Mouse (Mus musculus): ENCODE data around the gene Lrrc8a. TPM values are rescaled to one million over a fixed set of nuclear protein-coding genes. Genes with fewer than 3 reads are reported as not detected.

Gene Lrrc8a
- polyA plus RNA-seq, 1 experiment = 28.4 TPM

DNA sequence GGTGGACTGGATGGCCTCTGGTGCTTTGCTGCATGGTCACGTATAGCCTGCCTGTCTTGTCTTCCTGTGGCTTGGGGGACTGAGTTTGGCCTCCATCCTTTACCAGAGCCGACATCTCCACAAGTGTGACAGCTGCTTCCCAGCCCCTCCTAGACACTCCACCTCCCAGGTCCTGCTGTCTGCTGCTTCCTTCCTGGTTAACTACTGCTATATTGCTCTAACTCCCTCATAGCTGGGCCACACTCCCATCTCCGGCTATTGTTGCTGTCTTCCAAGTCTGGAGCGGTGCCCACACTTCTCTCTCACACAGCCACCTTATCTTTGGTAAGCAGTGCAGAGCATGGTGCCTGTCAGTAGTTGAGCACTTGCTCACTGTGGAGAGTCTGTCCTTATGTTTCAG is 2.3 kb downstream of the Lrrc8a start:
- no peak for DNase-seq (ENCODE audit: low read depth)

DNA sequence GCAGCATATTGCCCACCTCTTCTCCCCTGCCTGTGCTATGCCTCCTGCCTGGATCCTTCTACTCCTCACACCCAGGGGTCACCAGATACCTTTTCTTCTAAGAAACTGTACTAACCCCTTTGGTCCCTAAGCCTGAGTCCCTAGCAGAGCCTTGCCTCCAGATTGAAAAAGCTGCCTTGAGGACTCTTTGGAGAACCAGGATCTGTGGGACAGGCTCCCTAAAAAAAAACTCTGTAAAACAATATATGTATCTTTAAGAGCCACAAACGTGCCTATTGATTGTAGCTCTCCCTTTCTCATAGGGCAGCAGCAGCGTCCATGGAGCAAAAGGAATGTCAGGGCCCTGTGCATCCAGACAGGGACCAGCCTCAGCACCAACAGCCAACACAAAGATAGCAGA is 2.8 kb downstream of the Lrrc8a start, which contains the start of gene Gm28035:
Gene Gm28035, plus strand, starts transcription at position 301 of the 400 bp plus-strand sequence.
- DNase-seq (ENCODE audit: low read depth) = no peak

DNA sequence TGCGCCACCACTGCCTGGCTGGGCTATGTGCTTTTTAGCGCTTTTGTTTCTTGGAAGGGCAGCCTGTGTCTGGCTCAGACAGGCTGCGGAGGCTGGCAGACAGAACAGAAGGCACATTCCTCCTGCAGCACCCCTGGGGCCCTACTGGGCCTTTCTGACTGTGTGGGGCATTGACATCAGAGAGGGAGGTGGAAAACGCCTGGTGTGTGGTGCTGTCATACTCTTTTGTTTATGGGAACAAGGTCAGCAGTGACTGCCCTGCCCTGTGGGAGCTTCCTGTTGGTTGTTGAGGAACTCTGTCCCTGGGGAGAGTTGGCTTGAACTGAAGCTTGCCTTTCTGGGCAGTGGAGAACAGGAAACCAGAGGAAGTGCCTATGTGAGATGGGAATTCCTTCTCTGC is 5.0 kb downstream of the Lrrc8a start:
- no peak for DNase-seq (ENCODE audit: low read depth)

DNA sequence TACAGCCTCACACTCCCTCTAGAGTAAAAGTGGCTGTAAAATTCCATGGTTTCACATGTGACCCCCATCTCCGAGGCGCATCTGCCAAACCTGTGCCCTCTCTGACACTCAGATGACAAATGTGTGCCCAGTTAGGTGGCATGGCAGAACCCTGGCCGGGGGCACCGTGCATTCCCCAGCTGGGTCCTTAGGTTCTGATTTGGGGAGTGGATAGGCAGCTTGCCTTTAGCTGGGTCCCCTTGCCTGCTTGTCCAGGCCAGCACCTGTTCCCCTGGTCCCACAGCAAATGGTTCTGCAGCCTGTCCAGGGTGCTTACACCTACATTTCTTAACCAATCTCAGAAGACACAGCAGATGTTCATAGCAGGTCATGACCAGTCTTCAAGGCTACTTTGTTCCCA is 5.9 kb downstream of the Lrrc8a start:
- no peak for DNase-seq (ENCODE audit: low read depth)

DNA sequence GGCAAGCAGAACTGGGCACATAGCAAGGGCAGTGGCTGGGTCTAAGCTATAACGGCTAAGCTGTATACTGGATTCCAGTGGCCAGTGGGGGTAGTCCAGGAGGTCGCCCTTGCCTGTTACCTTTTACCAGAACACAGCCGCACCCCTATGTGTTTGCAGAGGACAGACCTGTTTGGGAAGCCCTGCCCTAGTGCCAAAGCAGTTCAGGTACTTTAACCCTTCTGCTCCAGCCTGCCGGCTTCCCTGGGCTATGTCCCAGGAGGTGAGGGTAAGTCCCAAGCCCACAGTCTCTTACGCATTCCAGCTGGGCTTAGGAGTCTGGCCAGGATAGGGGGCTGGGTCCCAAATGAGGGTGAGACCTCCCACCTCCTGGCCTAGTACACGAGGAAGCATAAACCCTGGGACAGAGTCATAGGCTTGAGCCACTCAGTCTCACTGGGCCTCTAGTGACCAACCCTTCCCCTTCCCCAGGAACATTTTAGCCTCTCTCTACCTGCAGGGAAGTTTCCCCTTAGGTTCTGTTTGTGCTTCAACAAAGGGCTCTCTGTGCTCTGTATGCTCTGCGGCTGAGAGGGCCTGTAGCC is 7.2 kb downstream of the Lrrc8a start:
- DNase-seq (ENCODE audit: low read depth) = no peak

DNA sequence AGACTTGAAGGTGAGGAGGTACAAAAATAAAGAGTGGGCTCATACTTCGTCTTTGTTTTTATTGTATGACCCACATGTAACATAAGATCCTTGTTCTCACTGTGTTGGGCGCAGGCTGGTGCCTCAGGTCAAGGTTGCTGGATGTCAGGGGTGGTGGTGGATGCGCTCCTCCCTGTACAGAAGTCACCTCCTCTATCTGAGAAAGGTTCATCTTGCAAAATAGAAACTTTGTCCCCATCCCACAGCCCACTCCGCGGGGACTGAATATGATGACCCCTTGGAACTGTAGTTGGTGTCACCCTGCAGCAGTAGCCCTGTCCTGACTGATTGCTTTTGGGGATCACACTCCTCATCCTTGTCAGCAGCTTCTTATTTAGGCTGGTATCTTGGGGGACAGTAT is 9.5 kb downstream of the Lrrc8a start:
- no peak for DNase-seq (ENCODE audit: low read depth)

DNA sequence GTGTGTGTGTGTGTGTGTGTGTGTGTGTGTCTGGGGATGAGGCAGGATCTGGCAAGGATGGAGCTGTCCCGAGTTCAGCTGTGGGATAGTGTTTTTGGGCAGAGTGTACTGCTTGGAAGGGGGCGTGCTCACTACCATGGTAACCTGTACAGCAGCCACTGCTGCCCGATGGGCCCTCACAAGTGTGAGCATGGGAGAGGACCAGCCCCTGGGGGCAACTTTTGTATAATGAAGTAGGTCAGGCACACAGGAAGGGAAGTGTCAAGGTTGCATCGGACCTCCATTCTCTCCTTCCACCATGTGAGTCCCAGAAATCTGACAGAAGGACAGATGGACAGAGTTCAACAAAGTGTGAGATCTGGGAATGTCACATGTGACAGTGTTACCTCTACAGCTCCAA is 10.2 kb downstream of the Lrrc8a start:
- DNase-seq (ENCODE audit: low read depth) = no peak

DNA sequence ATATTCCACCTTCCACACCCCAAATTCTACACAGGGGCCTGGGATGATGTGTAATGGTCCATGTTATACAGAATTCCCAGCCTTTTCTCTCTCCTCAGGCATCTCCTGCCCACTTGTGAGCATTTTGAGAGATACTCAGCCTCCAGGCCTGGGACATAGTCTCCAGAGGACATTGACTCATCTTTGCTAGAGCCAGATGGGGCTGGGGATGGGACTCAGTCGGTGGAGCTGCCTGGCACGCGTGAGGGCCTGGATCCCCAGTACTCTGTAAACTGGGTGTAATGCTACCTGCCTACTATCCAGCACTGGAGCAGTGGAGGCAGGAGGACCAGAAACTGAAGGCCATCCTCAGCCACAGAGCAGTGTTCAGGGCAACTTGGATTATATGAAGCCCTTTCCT is 11.7 kb downstream of the Lrrc8a start:
- no peak for DNase-seq (ENCODE audit: low read depth)

DNA sequence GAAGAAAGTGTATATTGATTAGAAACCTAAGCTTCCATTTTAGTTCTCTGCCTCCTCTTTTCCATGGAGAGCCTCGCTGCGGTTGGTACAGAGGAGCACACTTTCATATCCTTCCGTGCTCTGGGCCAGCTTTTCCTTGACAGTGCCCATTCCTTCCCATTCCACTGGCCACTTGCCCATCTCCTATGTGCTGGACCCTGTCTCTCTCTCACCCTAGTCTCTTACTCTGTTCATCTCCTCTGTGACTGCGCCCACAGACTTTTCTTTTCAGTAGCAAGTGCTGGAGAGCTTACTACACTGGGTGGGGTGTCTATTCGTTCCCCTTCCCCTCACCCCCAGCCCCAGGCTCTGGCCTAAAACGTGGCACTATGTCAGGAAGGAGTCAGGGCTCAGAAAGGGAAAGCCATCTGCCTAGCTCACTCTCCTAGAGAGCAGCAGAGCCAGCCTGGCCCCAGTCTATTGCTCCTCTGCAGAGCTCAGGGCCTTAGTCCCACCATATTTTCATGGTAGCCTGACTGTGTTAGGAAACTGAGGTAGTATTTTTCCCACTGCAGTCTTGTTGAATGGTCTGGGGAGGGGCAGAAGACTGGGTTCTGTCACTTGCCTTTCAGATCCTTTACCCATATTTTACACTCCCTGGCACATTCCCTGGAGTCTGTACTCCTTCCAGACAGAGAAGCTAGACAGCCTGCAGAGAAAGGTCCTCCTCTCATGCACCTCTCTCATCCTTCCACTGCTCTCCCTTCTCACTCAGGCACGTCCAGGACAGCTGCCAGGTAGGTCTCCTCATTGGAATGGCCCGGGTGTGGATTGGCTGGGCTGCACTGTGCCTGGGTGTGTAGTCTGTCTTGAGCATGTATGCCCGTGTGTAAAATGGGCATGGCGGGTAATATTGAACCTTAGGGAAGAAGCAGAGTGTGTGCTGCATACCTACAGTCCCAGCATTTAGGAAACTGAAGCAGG is 12.9 kb downstream of the Lrrc8a start:
- DNase-seq (ENCODE audit: low read depth) = no peak

DNA sequence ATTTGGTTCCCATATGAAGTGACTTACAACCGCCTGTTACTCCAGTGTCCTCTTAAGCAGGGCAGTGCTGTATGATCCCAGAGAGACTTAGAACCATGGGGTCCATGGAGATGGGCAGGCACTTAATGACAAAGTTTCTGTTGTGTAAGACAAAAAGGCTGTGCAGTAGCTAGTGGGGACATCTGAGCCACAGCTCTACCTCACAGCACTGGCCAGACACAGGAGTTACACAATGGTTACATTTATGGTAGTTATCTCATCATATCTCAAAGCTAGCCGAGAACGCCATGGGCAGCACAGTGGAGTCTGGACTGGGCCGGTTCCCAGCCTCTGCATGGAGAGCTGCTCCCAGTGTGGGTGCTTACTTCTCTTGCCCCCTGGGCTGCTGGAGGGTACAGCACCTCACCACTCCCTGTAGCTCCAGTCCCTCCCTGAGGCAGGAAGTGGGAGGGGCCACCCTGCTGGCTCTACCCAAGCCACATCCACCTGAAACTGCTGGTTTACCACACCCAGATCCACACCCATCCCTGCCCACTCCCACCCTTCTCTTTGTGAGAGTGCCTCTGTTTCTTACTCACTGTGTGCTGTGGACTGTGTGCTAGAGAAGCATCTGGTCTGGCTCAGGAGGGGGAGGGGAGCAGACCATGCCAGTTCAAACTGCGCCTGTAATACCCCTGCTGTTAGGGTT is 14.0 kb downstream of the Lrrc8a start:
- DNase-seq (ENCODE audit: low read depth) = no peak

DNA sequence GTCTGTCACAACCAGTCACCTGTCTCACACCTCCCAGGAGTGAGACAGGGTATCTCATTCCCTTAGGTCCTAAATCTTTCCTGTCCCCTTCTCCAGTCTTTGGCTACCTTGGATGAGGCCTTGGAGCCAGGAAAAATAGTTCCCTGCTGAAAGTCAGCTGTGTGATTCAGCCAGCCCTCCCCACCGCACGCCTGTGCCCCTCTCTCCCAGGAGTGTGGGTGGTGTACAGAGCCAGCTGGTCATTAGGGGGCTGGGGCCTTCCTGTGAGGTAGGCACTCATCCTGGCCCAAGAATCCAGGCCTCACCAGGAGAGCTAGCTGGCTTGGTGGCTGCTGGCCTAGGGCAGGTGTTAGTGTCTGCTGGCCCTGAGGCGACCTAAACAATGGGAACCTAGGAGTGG is 15.0 kb downstream of the Lrrc8a start:
- no peak for DNase-seq (ENCODE audit: low read depth)

DNA sequence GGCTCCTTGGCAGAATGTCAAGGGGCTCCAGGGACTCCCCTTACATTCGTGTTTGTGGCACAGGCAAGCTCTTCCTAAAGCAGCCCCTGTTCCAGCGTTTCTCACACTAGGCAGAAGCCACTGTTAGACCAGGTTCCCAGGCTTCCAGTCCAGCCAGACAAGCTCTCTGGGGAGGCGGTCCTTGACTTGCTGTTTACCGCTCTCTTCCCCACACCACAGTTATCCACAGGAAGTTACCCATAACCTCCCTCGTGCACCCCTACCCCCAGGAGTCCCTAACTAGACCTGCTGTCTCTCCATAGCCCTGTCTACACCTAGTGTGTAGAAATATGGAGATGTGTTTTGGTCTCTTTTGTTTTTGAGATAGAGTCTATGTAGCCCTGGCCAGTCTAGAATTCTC is 16.3 kb downstream of the Lrrc8a start:
- DNase-seq (ENCODE audit: low read depth) = no peak

DNA sequence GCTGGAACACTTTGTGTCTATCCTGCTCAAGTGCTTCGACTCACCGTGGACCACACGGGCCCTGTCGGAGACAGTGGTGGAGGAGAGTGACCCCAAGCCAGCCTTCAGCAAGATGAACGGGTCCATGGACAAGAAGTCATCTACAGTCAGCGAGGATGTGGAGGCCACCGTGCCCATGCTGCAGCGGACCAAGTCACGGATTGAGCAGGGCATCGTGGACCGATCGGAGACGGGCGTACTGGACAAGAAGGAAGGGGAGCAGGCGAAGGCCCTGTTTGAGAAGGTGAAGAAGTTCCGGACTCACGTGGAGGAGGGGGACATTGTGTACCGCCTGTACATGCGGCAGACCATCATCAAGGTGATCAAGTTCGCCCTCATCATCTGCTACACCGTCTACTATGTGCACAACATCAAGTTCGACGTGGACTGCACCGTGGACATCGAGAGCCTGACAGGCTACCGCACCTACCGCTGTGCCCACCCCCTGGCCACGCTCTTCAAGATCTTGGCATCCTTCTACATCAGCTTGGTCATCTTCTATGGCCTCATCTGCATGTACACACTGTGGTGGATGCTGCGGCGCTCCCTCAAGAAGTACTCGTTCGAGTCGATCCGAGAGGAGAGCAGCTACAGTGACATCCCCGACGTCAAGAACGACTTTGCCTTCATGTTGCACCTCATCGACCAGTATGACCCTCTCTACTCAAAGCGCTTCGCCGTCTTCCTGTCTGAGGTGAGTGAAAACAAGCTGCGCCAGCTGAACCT is 18.3 kb downstream of the Lrrc8a start:
- no peak for DNase-seq (ENCODE audit: low read depth)

DNA sequence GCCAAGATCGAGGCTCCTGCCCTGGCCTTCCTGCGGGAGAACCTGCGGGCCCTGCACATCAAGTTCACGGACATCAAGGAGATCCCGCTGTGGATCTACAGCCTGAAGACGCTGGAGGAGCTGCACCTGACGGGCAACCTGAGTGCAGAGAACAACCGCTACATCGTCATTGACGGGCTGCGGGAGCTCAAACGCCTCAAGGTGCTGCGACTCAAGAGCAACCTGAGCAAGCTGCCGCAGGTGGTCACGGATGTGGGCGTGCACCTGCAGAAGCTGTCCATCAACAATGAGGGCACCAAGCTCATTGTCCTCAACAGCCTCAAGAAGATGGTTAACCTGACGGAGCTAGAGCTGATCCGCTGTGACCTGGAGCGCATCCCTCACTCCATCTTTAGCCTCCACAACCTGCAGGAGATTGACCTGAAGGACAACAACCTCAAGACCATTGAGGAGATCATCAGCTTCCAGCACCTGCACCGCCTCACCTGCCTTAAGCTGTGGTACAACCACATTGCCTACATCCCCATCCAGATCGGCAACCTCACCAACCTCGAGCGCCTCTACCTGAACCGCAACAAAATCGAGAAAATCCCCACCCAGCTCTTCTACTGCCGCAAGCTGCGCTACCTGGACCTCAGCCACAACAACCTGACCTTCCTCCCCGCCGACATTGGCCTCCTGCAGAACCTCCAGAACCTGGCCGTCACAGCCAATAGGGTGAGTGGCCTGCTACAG is 19.3 kb downstream of the Lrrc8a start:
- no peak for DNase-seq (ENCODE audit: low read depth)

DNA sequence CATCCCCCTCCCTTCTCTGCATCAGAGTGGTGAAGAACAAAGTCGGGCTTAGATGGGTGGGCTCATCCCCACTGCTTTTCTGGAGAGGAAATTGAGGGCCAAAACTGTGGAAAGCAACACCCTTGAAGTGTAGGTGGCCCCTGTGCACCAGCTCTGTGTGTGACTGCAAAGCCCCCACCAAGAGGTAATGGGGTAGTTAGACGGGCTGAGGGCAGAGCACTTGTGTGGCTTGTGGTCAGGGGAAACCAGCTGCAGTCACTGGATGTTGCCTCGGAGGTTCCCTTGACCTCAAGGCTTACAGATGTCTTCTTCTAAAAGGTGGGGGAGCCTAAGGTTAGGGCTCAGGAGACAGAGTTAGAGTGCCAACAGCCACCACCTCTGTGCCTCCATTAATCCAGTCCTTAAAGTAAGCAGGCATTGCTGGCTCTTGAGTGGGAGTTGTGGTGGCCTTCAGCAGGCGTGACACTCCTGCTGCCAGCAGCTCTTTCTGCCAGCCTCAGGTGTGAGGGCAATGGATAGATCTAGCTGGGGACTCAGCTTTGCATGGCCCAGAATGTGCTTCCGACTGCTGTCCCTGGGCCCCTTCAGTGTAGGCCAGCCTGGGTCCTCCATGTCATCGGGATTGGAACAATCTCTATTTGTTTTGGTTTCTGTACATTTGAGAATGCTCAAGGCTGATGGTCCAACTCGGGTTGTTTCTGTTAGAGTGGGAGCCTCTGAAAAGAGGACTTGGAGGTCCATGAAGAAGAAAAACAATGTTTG is 20.4 kb downstream of the Lrrc8a start:
- no peak for DNase-seq (ENCODE audit: low read depth)

DNA sequence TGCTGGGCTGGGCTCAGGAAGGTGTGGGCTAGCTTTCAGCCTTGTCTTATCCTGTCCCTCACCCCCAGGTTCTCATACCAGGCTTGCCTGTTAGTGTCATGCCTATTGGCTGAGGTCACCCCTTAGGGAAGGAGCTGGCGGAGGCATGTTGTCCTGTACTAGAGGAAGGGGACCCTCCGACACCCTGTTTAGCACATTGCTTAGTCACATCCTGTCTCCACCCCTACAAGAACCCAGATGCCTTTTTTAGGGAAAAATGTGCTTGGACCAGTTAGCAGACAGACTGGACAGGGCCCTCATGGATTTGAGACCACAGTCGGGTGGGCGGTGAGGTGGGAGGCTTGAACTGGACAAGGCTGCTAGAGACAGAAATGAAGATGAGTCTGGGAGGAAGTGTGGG is 21.1 kb downstream of the Lrrc8a start:
- no peak for DNase-seq (ENCODE audit: low read depth)

DNA sequence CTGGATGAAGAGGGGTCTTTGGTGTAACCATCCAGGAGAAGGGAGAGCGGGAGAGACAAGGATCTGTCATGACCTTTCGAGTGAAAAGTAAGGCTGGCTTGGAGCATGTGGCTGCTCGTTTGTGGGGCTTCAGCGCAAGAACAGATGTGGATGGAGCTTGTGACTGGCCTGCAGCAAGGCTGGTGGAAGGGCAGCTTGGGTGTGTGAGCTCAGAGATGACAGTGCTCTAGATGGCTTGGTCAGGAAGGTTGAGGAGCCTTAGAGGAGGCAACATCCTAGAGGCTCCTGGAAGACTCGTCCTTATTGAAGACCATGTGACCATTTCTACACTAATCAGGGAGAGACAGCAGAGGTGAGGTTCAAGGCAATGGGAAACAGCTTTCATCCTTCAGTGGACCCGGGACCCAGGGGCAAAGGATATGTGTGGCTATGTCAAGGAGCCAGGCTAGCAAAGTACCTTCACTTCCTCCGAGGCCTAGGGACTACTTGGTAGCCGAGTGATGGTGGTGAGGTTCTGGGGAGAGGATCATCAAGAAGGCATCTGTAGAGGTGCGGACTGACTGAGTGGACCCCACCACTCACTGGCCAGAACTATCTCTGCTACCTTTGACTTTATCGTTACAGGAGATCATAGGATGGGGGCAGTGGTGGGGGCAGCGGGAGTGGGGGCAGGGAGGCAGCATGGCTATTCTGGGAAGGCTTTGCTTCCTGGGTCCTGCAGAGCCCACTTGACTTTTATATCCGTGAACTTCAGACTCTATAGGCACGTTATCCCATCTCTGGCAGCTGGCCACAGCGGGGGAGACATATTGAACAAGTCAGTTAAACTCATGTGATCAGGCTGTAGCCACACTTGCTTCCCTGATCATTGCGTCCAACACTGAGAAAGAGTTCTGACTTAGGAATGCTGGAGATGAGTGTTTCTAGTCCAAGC is 21.9 kb downstream of the Lrrc8a start:
- no peak for DNase-seq (ENCODE audit: low read depth)

DNA sequence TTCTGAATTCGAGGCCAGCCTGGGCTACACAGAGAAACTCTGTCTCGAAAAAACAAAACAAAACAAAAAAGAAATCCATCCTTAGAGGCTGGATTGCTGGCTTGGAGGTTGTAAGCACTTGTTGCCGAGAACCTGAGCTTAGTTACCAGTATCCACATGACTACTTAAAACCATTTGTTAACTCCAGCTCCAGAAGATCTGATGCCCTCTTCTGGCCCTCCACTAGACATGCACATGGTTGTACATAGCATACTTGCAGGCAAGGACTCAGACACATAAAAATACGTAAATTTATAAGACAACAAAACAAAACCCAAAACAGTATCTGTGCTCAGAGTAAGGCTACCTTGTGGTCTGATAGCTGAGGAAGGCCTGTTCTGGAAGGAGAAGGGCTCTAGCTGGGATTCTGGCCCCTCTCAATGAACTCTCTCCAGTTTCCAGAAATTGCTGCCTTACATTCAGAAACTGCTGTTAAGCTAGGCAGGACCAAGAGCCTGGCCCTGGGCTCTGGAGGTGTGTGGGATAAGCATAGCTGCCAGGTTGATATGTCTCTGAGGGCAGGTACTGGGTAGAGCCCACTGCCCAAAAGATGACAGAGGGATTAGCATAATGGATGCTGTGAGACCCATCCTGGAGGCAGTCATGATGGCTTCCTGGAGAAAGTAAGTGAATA is 23.7 kb downstream of the Lrrc8a start:
- no peak for DNase-seq (ENCODE audit: low read depth)

Data from gonadal fat pad, adult 2 months (tissue).